In genomic region chr5:112769721-112770119, GRCm38 (mm10) we compare ENCODE assay signal across 18 mouse cellular contexts.
DNase-seq lines count a peak whose midpoint lies in the region; ATAC-seq and TF ChIP-seq lines count a peak whose summit lies in the region.
"Had no signal": no experiment of that assay in that cellular context is flagged by ENCODE, and none has a peak within 500 bp of the region (broad histone marks: within the 10 kb centered on the region; RNA-seq: fewer than 3 reads in every experiment).

No protein-coding gene starts in this region.

- no peak for TF ChIP-seq CTCF in liver, postnatal 0 days (IDR thresholded peaks at IDR 0.05; ENCODE audit: low read depth)

- no peaks in the 10 kb centered on the region; the same call in 1 of the 2 replicates for H3K9me3 ChIP-seq in liver, postnatal 0 days (ENCODE audit: low read length)
- no peaks in the 10 kb centered on the region for H3K9me3 ChIP-seq in liver, embryonic 12.5 days (replicated peaks)
- H3K9me3 ChIP-seq in hindbrain, embryonic 14.5 days (ENCODE audit: control insufficient read depth, low read length) = no peaks in the 10 kb centered on the region
- no peaks in the 10 kb centered on the region for H3K9me3 ChIP-seq in neural tube, embryonic 14.5 days (ENCODE audit: control insufficient read depth, low read length)
- H3K9me3 ChIP-seq: forebrain, embryonic 12.5 days; limb, embryonic 13.5 days; liver, embryonic 15.5 days had no signal

- no peak for TF ChIP-seq EP300 in liver, postnatal 0 days (IDR thresholded peaks at IDR 0.05; ENCODE audit: low read depth)

- no peak overlapping the region for H3K27ac ChIP-seq in liver, postnatal 0 days (ENCODE audit: low read depth)
- H3K27ac ChIP-seq in liver, embryonic 12.5 days = no peak overlapping the region
- H3K27ac ChIP-seq in hindbrain, embryonic 14.5 days = 0 out of 2 replicates have a peak overlapping the region, but pooled peaks have one; percentile 6
- H3K27ac ChIP-seq in neural tube, embryonic 14.5 days (ENCODE audit: low read depth, low read length) = no peak overlapping the region
- H3K27ac ChIP-seq: forebrain, embryonic 12.5 days; limb, embryonic 13.5 days; liver, embryonic 15.5 days had no signal

- ATAC-seq in liver, postnatal 0 days = no peak
- ATAC-seq in liver, embryonic 12.5 days = no peak
- ATAC-seq in hindbrain, embryonic 14.5 days (ENCODE audit: low FRiP score) = no peak
- peak; percentile 17; the same call in 1 of the 2 replicates for ATAC-seq in neural tube, embryonic 14.5 days (ENCODE audit: low read depth)
- ATAC-seq: activated CD4-positive, CD25-positive, alpha-beta regulatory T cell, adult 4 months; Patski had no signal

- no peaks in the 10 kb centered on the region for H3K36me3 ChIP-seq in liver, postnatal 0 days (replicated peaks; ENCODE audit: insufficient read depth, low read length)
- H3K36me3 ChIP-seq in liver, embryonic 12.5 days = no peaks in the 10 kb centered on the region
- H3K36me3 ChIP-seq in hindbrain, embryonic 14.5 days (replicated peaks; ENCODE audit: control insufficient read depth, insufficient read depth) = no peaks in the 10 kb centered on the region
- H3K36me3 ChIP-seq in neural tube, embryonic 14.5 days (ENCODE audit: control insufficient read depth, insufficient read depth, low read length) = no peaks in the 10 kb centered on the region
- H3K36me3 ChIP-seq: forebrain, embryonic 12.5 days; limb, embryonic 13.5 days; liver, embryonic 15.5 days had no signal

- peaks cover 10% of the 10 kb centered on the region for H3K4me1 ChIP-seq in liver, postnatal 0 days (ENCODE audit: insufficient read depth)
- H3K4me1 ChIP-seq in liver, embryonic 12.5 days = no peaks in the 10 kb centered on the region
- H3K4me1 ChIP-seq in hindbrain, embryonic 14.5 days (replicated peaks; ENCODE audit: control insufficient read depth, insufficient read depth, low read length) = 0 out of 2 replicates have a peak, but pooled peaks cover 3% of the 10 kb centered on the region
- peaks cover 7% of the 10 kb centered on the region for H3K4me1 ChIP-seq in neural tube, embryonic 14.5 days (ENCODE audit: control insufficient read depth, insufficient read depth, low read length)
- H3K4me1 ChIP-seq: limb, embryonic 13.5 days had no signal

- H3K27me3 ChIP-seq in liver, postnatal 0 days (ENCODE audit: insufficient read depth, low read length) = no peaks in the 10 kb centered on the region
- no peaks in the 10 kb centered on the region; the same call in 1 of the 2 replicates for H3K27me3 ChIP-seq in liver, embryonic 12.5 days (replicated peaks)
- no peaks in the 10 kb centered on the region for H3K27me3 ChIP-seq in hindbrain, embryonic 14.5 days (ENCODE audit: control insufficient read depth, insufficient read depth, low read length)
- H3K27me3 ChIP-seq in neural tube, embryonic 14.5 days (ENCODE audit: control insufficient read depth, insufficient read depth, low read length) = no peaks in the 10 kb centered on the region
- H3K27me3 ChIP-seq: forebrain, embryonic 12.5 days; limb, embryonic 13.5 days; liver, embryonic 15.5 days; Patski had no signal

- no peak overlapping the region for H3K4me3 ChIP-seq in liver, postnatal 0 days (ENCODE audit: low read depth, low read length)
- no peak overlapping the region for H3K4me3 ChIP-seq in liver, embryonic 12.5 days
- H3K4me3 ChIP-seq in hindbrain, embryonic 14.5 days (replicated peaks; ENCODE audit: low read length) = no peak overlapping the region
- H3K4me3 ChIP-seq in neural tube, embryonic 14.5 days (ENCODE audit: low read depth, low read length) = no peak overlapping the region
- H3K4me3 ChIP-seq: forebrain, embryonic 12.5 days; limb, embryonic 13.5 days; liver, embryonic 15.5 days had no signal

- H3K4me2 ChIP-seq in liver, postnatal 0 days (ENCODE audit: low read depth, low read length) = 0 out of 2 replicates have a peak overlapping the region, but pooled peaks have one; percentile 18
- H3K4me2 ChIP-seq in liver, embryonic 12.5 days = no peak overlapping the region
- H3K4me2 ChIP-seq in hindbrain, embryonic 14.5 days (replicated peaks) = no peak overlapping the region
- no peak overlapping the region for H3K4me2 ChIP-seq in neural tube, embryonic 14.5 days (ENCODE audit: low read depth, low read length)
- H3K4me2 ChIP-seq: forebrain, embryonic 12.5 days; limb, embryonic 13.5 days; liver, embryonic 15.5 days had no signal

- DNase-seq in liver, postnatal 0 days = no peak
- DNase-seq in embryo, embryonic 11 days = peak; percentile 49
- DNase-seq in hindbrain, embryonic 14.5 days (ENCODE audit: low spot score) = no peak
- no peak for DNase-seq in yolk sac, embryonic 10.5 days (ENCODE audit: low spot score)
- no peak for DNase-seq in right cerebral cortex, postnatal 10 days (ENCODE audit: low spot score in 2 of 2)
- DNase-seq: adrenal gland, postnatal 25 days; cerebellum, adult 2 months; gastrocnemius, postnatal 14 days; kidney, postnatal 10 days; retina, postnatal 1 day; thymus, adult 18-20 months had no signal

- no peak overlapping the region for H3K9ac ChIP-seq in liver, postnatal 0 days (replicated peaks)
- H3K9ac ChIP-seq in liver, embryonic 12.5 days = no peak overlapping the region
- no peak overlapping the region for H3K9ac ChIP-seq in hindbrain, embryonic 14.5 days
- no peak overlapping the region for H3K9ac ChIP-seq in neural tube, embryonic 14.5 days (replicated peaks; ENCODE audit: low read depth, low read length)
- H3K9ac ChIP-seq: forebrain, embryonic 12.5 days; limb, embryonic 13.5 days; liver, embryonic 15.5 days had no signal

- 22% methylated on average over 4 of the region's 4 CpGs for WGBS in liver, postnatal 0 days (ENCODE audit: insufficient replicate concordance)
- 18% methylated on average over 4 of the region's 4 CpGs for WGBS in liver, embryonic 12.5 days (ENCODE audit: insufficient replicate concordance)
- WGBS in hindbrain, embryonic 14.5 days = 15% methylated on average over 4 of the region's 4 CpGs
- WGBS in neural tube, embryonic 14.5 days = 11% methylated on average over 4 of the region's 4 CpGs
